Mouse (Mus musculus) heart, embryonic 16.5 days (tissue): Measurements from ENCODE around the gene Tas2r108. TPM values are rescaled to one million over a fixed set of nuclear protein-coding genes. Genes with fewer than 3 reads are reported as not detected.

Source experiments
- ATAC-seq: fragments of 200-750 bp; cut with Nextera tagmentation; replicated peaks from 2 replicates; pipeline ENCODE4 v1.8.0; 2017; ENCODE audit warnings: moderate number of reproducible peaks; ENCODE audit not compliant: insufficient read depth, low FRiP score; ENCODE audit errors: extremely low read depth
- H3K27ac ChIP-seq: fragments of 300-500 bp; sonication (generic); 2 replicates; pipeline ENCODE4 v1.5.1; 2014; ENCODE audit warnings: mild to moderate bottlenecking, low read length, control low read depth, moderate library complexity
- H3K27me3 ChIP-seq: fragments of 300-500 bp; sonication (generic); 2 replicates; pipeline ENCODE4 v1.6.1; 2014; ENCODE audit warnings: low read length, mixed read lengths; ENCODE audit not compliant: control insufficient read depth, insufficient read depth
- H3K36me3 ChIP-seq: fragments of 300-500 bp; sonication (generic); 2 replicates; pipeline ENCODE4 v1.6.1; 2014; ENCODE audit not compliant: control insufficient read depth, insufficient read depth
- H3K4me1 ChIP-seq: fragments of 300-500 bp; sonication (generic); 2 replicates; pipeline ENCODE4 v1.6.1; 2014; ENCODE audit warnings: low read length, mixed read lengths; ENCODE audit not compliant: control insufficient read depth, insufficient read depth
- H3K4me2 ChIP-seq: fragments of 300-500 bp; sonication (generic); 2 replicates; pipeline ENCODE4 v1.6.1; 2014; ENCODE audit warnings: low read depth, mild to moderate bottlenecking, control low read depth, low read length
- H3K4me3 ChIP-seq: fragments of 300-500 bp; sonication (generic); 2 replicates; pipeline ENCODE4 v1.5.1; 2014; ENCODE audit warnings: mild to moderate bottlenecking, control low read depth, low read length
- H3K9ac ChIP-seq: fragments of 300-500 bp; sonication (generic); 2 replicates; pipeline ENCODE4 v1.6.1; 2014; ENCODE audit warnings: low read length, control low read depth
- H3K9me3 ChIP-seq: fragments of 300-500 bp; sonication (generic); replicated peaks from 2 replicates; pipeline ENCODE4 v1.6.1; 2016; ENCODE audit warnings: low read length; ENCODE audit not compliant: control insufficient read depth
- WGBS: fragments of 180-500 bp; shearing (Covaris S2); extraction: QIAGEN DNeasy Blood & Tissue Kit; methylation state at CpG from one replicate; pipeline ENCODE4 v1.1.7; 2014; 5-methylcytosine and 5-hydroxymethylcytosine counted together
- polyA plus RNA-seq: library from polyadenylated mRNA; unstranded; fragments of >200 nt; fragmentation: Nextera tagmentation; extraction: Ambion mirVana; gene quantifications from 2 replicates; pipeline ENCODE4 v1.2.1, GENCODE M21; 2015

Gene Tas2r108
- not detected in 2 replicates for polyA plus RNA-seq

DNA sequence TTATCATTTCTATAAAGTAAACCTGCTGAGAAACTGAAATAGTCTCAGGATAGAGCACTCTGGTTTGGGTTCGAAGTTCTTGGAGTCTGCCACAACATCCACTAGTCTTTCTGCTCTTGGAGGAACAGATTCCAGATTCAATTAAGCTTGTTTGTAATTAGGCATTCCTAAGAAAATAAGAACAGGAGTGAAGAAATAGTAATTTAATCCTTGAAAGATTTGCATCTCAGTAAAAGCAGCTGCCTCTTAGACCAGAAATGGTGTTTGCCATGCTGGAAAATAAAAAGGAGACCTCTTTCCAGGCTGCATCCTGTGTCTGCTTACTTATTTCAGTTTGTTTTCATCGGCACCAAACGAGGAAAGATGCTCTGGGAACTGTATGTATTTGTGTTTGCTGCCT lies at the start of gene Tas2r108:
Gene Tas2r108 (plus strand): TSS at position 301 of the 400 bp plus-strand sequence.
- WGBS = 82% methylated on average over 3 of the region's 3 CpGs
- Histone ChIP-seq H3K4me3 (no peak within 1 kb of the TSS), H3K27me3 (no peaks in the 10 kb centered on the region), H3K27ac (no peak within 1 kb of the TSS), H3K9ac (no peak within 1 kb of the TSS), H3K4me2 (no peak within 1 kb of the TSS), H3K36me3 (no peaks in the 10 kb centered on the region), H3K9me3 (no peaks in the 10 kb centered on the region), H3K4me1 (no peaks in the 10 kb centered on the region)
- ATAC-seq = no peak

DNA sequence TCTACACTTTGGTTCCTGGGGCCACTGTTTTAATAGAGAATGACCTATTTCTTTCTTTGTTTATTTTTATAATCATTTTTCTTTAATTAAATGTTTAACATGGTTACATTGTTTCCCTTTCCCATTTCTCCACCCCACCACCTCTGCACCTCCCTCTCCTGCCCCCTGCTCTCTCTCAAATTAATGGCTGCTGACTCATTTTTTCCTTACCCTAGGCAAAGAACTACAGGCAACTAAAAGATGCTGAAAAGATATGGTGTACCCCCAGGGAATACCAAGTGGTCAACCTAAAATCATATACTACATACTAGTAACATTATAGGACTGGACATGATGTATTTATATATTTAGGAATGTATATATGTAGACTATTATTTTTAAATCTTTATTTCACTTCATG lies 44.7 kb upstream of the Tas2r108 start:
- Histone ChIP-seq H3K27ac (no peak overlapping the region), H3K27me3 (no peaks in the 10 kb centered on the region), H3K4me2 (no peak overlapping the region), H3K9me3 (no peaks in the 10 kb centered on the region), H3K4me1 (no peaks in the 10 kb centered on the region), H3K9ac (no peak overlapping the region), H3K4me3 (no peak overlapping the region), H3K36me3 (no peaks in the 10 kb centered on the region)
- no peak for ATAC-seq

DNA sequence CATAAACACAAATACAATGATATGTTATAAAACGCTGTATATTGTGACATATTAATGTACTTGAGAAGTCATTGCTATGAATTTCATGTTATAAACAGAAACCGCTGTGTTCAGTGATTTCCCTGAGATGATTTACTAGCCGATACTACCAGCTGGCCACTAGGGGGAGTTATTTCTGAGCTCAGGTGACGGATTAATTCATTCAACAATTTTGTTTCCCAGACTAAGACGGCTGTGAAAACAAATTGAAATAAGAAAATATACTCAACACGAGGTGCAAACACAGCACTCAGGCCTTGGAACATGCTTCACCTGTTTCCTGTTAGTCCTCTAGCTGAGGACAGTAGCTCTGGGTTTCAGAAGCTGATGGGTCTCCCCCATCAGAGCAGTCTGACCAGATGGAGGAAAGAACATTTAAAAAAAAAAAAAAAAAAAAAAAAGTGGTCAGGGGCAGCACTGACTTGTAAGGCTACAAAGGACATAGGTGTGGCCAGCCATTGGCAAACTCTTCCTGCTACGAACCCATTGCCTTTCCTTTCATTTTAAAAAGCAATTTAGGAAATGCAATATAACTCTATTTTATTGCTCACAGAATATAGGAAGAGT lies 38.8 kb upstream of the Tas2r108 start:
- ATAC-seq = no peak
- no peaks in the 10 kb centered on the region for H3K4me1 ChIP-seq

DNA sequence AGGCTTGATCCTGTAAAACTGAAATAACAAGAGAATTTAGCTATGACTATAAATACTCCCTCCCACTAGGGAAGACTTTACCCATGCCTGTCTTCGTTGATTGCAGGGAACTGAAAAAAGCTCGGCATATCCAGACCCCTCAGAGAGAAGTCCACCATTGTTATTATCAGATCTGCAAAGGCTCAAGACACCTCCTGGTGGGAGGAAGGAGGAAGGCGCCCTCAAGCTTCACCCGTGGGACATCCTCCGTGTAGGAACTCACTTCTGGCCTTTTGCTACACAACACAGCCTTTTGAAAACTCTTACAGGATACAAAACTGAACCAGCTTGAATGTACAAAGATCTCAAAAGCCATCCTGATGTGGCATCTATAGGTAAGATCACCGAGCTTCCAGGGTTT lies 27.6 kb upstream of the Tas2r108 start:
- H3K9me3 ChIP-seq = no peaks in the 10 kb centered on the region
- H3K27me3 ChIP-seq = 0 out of 2 replicates have a peak, but pooled peaks cover 2% of the 10 kb centered on the region
- H3K4me3 ChIP-seq = no peak overlapping the region
- no peak for ATAC-seq
- no peak overlapping the region for H3K4me2 ChIP-seq
- H3K9ac ChIP-seq = no peak overlapping the region
- H3K36me3 ChIP-seq = no peaks in the 10 kb centered on the region
- H3K27ac ChIP-seq = no peak overlapping the region
- no peaks in the 10 kb centered on the region for H3K4me1 ChIP-seq
- 53% methylated on average over 6 of the region's 6 CpGs for WGBS

More for the DNA sequence above, 38.8 kb upstream of the Tas2r108 start:
- Histone ChIP-seq H3K9ac (no peak overlapping the region), H3K4me2 (no peak overlapping the region), H3K36me3 (no peaks in the 10 kb centered on the region), H3K4me3 (no peak overlapping the region), H3K27ac (no peak overlapping the region), H3K9me3 (no peaks in the 10 kb centered on the region), H3K27me3 (no peaks in the 10 kb centered on the region)
- WGBS = 23% methylated on average over 7 of the region's 7 CpGs

DNA sequence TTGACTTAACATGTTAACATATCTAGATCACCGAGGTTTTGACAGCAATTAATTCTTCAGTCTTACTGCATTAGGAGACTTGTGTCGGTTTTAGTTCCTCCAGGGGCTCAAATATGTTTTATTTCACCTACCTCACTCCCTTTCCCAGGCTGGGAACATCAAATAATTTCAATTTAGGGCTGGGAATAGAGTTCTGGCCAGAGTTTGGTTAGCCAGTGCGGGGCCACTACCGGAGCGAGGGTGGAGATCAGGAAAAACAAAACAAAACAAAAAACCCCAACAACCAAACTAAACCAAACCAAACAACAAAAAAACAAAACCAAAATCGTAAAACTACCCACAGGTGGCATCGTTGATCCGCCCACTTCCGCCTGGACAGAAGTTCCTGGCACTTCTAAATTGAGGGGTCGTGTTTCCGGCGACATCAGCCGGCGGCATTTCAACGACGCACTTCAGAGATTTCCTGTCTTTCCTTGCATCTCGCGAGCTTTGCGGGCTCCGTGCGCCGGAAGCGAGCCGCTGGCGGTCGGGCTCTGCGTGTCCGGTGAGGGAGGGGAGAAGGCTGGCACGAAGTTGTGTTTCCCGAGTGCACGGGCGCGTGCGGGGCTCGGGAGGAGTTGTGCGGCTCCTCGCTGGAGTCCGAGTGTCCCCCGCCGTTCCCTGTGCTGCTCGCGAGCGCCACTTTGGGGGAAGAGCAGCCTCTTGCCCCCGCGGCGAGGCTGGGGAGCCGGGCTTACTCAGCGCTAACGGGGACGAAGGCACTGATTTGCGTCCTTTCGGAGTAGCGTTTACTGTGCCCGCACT lies 22.2 kb upstream of the Tas2r108 start, which contains the start of gene Ssbp1:
Gene Ssbp1 (plus strand): TSS at position 437 of the 804 bp plus-strand sequence.
- Histone ChIP-seq H3K4me3 (peak within 1 kb of the TSS; percentile 81), H3K9me3 (0 out of 2 replicates have a peak, but pooled peaks cover 4% of the 10 kb centered on the region), H3K27me3 (no peaks in the 10 kb centered on the region), H3K4me1 (peaks cover 5% of the 10 kb centered on the region), H3K27ac (peak within 1 kb of the TSS; percentile 93), H3K9ac (peak within 1 kb of the TSS; percentile 90), H3K36me3 (peaks cover 25% of the 10 kb centered on the region), H3K4me2 (peak within 1 kb of the TSS; percentile 83)
- WGBS = under 1% methylated on average over 54 of the region's 54 CpGs
- peak; percentile 92 for ATAC-seq

DNA sequence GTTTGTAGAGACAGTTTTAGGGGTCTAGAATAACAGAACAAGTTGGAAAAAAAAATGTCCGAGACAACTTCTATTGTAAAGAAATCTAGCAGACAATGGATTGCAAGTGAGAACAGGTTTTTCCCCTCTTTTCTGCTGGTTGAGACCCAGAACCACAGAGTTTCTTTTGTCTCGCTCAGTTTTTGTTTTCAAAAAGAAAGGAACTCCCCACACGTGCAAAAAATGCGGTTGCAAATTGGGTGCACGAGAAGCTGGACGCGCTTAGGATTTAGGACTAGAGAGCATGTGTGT lies 21.7 kb upstream of the Tas2r108 start:
- Histone ChIP-seq H3K4me3 (peak overlapping the region; percentile 81), H3K27me3 (no peaks in the 10 kb centered on the region), H3K4me1 (peaks cover 5% of the 10 kb centered on the region), H3K36me3 (peaks cover 29% of the 10 kb centered on the region), H3K27ac (peak overlapping the region; percentile 93), H3K9ac (peak overlapping the region; percentile 90), H3K9me3 (0 out of 2 replicates have a peak, but pooled peaks cover 4% of the 10 kb centered on the region), H3K4me2 (peak overlapping the region; percentile 83)
- WGBS = 0% methylated on average over 7 of the region's 7 CpGs
- ATAC-seq = no peak

DNA sequence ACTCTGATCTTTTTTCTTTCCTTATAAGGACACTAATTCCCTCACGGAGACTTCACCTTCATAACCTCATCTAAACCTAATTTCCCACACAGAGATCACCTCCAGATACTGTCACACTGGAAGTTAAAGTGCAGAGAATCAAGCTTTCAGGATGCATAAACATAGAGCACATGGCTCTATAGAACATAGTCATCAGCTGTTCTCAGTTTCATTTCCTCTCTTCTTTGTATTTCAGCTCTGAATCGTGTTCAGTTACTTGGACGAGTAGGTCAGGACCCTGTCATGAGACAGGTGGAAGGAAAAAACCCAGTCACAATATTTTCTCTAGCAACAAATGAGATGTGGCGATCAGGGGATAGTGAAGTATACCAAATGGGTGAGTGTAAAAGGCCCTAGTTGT lies 17.2 kb upstream of the Tas2r108 start:
- no peak overlapping the region for H3K9ac ChIP-seq
- H3K4me3 ChIP-seq = no peak overlapping the region
- no peak overlapping the region for H3K27ac ChIP-seq
- no peaks in the 10 kb centered on the region for H3K27me3 ChIP-seq
- H3K4me1 ChIP-seq = peaks cover 5% of the 10 kb centered on the region
- 84% methylated on average over 4 of the region's 4 CpGs for WGBS
- no peak for ATAC-seq
- no peak overlapping the region for H3K4me2 ChIP-seq
- 0 out of 2 replicates have a peak, but pooled peaks cover 4% of the 10 kb centered on the region for H3K9me3 ChIP-seq
- H3K36me3 ChIP-seq = peaks cover 51% of the 10 kb centered on the region

DNA sequence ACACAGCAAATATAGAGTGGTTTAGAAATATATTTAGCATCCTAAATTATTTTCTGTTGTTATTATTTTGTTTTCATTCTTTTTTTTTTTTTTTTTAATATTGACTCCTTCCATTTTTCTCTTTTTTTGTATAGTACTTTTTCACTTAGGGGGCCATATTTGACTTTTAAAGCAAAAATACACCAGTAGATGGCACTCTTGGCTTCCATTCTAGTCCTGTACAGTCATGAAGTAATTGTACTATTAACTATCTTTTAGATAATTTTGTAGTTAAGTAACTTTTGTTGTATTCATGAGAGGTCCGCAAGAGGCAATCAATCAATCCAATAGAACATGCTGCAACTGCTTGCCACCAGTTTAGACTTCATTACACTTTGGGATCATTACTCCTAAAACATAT lies 13.6 kb upstream of the Tas2r108 start:
- Histone ChIP-seq H3K9me3 (0 out of 2 replicates have a peak, but pooled peaks cover 3% of the 10 kb centered on the region), H3K4me1 (no peaks in the 10 kb centered on the region), H3K27ac (no peak overlapping the region), H3K36me3 (peaks cover 63% of the 10 kb centered on the region), H3K4me2 (no peak overlapping the region), H3K27me3 (no peaks in the 10 kb centered on the region), H3K9ac (no peak overlapping the region), H3K4me3 (no peak overlapping the region)
- ATAC-seq = no peak
- 76% methylated on average over 1 of the region's 1 CpGs for WGBS

DNA sequence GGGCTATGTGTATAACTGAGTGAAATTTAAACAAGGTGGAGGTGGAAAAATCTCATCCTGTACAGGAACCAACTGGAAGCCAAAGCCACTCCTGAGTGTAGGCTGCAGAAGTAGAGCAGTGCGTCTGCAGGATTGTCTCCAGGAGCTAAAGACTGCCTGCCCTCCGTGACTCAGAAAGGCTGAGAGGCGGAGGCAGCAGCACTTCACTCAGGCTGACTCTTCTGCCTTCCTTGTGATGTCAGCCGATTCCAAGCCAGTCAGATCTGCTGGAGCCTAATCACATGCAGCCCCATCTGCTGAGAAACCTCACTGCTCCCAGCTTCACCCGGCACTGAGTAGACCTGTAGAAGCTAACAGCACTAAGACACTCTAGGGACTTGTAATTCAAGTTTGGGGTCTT lies 11.0 kb upstream of the Tas2r108 start:
- Histone ChIP-seq H3K9me3 (no peaks in the 10 kb centered on the region), H3K9ac (no peak overlapping the region), H3K36me3 (peaks cover 48% of the 10 kb centered on the region), H3K27ac (no peak overlapping the region), H3K4me2 (no peak overlapping the region), H3K4me1 (no peaks in the 10 kb centered on the region), H3K4me3 (no peak overlapping the region), H3K27me3 (no peaks in the 10 kb centered on the region)
- ATAC-seq = no peak
- WGBS = 91% methylated on average over 5 of the region's 5 CpGs
